Mouse (Mus musculus) liver, embryonic 14.5 days (tissue): ENCODE measurements around the gene Amn.

ENCODE experiments used
- CTCF ChIP-seq: IDR thresholded peaks from 2 replicates; pipeline ENCODE4 v1.5.1; 2016; ENCODE audit warnings: antibody characterized with exemption, low read depth, control low read depth
- EP300 ChIP-seq: IDR thresholded peaks from 2 replicates; pipeline ENCODE4 v1.6.1; 2016; ENCODE audit warnings: antibody characterized with exemption, low read depth

- TF ChIP-seq CTCF (no peak), EP300 (no peak)
Observed at GRCm38 (mm10) chr12:111238778-111239177, 32.1 kb upstream of the Amn start.
